ENCODE assay signal across 12 mouse cellular contexts in the genomic region with DNA sequence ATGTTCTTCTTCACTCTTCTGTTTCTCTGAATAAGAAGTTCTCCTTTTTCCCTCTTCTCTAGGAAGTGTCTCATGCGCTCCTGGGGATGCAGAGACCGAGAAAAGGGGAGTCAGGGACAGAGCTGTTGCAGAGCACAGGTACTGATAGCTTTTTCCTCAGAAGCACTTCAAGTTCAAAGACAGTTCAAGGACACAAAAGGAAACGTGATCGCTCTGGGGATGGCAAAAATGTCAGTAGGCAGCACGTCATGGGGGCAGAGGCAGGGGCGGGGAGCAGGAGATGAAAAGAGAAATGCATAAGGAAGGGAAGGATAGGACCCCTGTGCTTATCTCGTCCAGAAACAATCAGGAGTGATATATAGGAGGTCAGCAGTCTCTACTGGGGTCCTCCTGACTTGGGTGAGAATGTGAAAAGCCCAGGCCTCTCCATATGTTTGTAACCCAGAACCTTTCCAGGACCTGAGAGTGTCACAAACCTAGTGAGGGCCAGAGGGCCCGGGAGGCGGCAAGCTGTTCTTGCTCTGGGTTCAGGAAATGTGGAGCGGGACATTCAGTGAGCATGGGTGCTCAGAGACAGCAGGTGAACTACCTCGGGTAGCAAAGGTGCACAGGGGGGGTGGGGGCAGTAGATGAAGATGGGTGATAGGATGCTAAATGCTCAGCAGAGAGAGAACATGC. TPM values are rescaled to one million over a fixed set of nuclear protein-coding genes. Genes with fewer than 3 reads are reported as not detected.
DNase-seq lines count a peak whose midpoint lies in the region; ATAC-seq and TF ChIP-seq lines count a peak whose summit lies in the region.
"Had no signal": no experiment of that assay in that cellular context is flagged by ENCODE, and none has a peak within 500 bp of the region (broad histone marks: within the 10 kb centered on the region; RNA-seq: fewer than 3 reads in every experiment).

No protein-coding gene starts in this region.

- DNase-seq in heart, postnatal 14 days: no peak
- DNase-seq in testis, postnatal 14 days (ENCODE audit: low spot score): no peak
- no peak for DNase-seq in hindbrain, postnatal 0 days (ENCODE audit: low spot score)
- no peak for DNase-seq in thymus, postnatal 14 days
- DNase-seq: heart, adult 18-20 months; thymus, postnatal 25 days had no signal

- H3K4me1 ChIP-seq in heart, embryonic 14.5 days (ENCODE audit: control insufficient read depth in 2 of 2, insufficient read depth in 2 of 2, low read length in 2 of 2): peaks cover 7 to 8% of the 10 kb centered on the region in 2 experiments
- peaks cover 9% of the 10 kb centered on the region for H3K4me1 ChIP-seq in testis, adult 2 months (ENCODE audit: control insufficient read depth, insufficient read depth, low read length)
- H3K4me1 ChIP-seq in hindbrain, postnatal 0 days (ENCODE audit: insufficient read depth, low read length): no peaks in the 10 kb centered on the region
- H3K4me1 ChIP-seq in neural tube, embryonic 15.5 days: peaks cover 7% of the 10 kb centered on the region
- H3K4me1 ChIP-seq: liver, embryonic 13.5 days had no signal

- no peaks in the 10 kb centered on the region for H3K9me3 ChIP-seq in heart, embryonic 14.5 days (ENCODE audit: control insufficient read depth, low read length)
- no peaks in the 10 kb centered on the region for H3K9me3 ChIP-seq in hindbrain, postnatal 0 days (ENCODE audit: low read length)
- no peaks in the 10 kb centered on the region for H3K9me3 ChIP-seq in neural tube, embryonic 15.5 days (replicated peaks)
- H3K9me3 ChIP-seq: liver, embryonic 13.5 days had no signal

- no peak overlapping the region for H3K4me3 ChIP-seq in heart, embryonic 14.5 days (ENCODE audit: control insufficient read depth in 1 of 2, insufficient read depth in 1 of 2, low read depth in 1 of 2, low read length in 2 of 2)
- H3K4me3 ChIP-seq in testis, adult 2 months (ENCODE audit: control insufficient read depth, low read depth, low read length): peak overlapping the region; percentile 92
- H3K4me3 ChIP-seq in hindbrain, postnatal 0 days (ENCODE audit: low read length): no peak overlapping the region
- H3K4me3 ChIP-seq in neural tube, embryonic 15.5 days (replicated peaks): no peak overlapping the region
- H3K4me3 ChIP-seq: liver, embryonic 13.5 days had no signal

- no peak overlapping the region for H3K9ac ChIP-seq in heart, embryonic 14.5 days (ENCODE audit: low read length)
- H3K9ac ChIP-seq in hindbrain, postnatal 0 days (replicated peaks; ENCODE audit: low read length): 0 out of 2 replicates have a peak overlapping the region, but pooled peaks have one; percentile 9
- H3K9ac ChIP-seq in neural tube, embryonic 15.5 days (replicated peaks): no peak overlapping the region
- H3K9ac ChIP-seq: liver, embryonic 13.5 days had no signal

- WGBS in heart, embryonic 14.5 days: 29% methylated on average over 11 of the region's 11 CpGs
- WGBS in hindbrain, postnatal 0 days: 48% methylated on average over 11 of the region's 11 CpGs
- WGBS in neural tube, embryonic 15.5 days: 46% methylated on average over 11 of the region's 11 CpGs

- TF ChIP-seq CTCF in testis, adult 2 months (IDR thresholded peaks at IDR 0.05; ENCODE audit: control insufficient read depth, insufficient read depth, insufficient replicate concordance, low read depth, low read length): no peak
- TF ChIP-seq CTCF in hindbrain, postnatal 0 days (IDR thresholded peaks at IDR 0.05; ENCODE audit: low read depth): no peak

- intact Hi-C loops in heart, postnatal 14 days (cut with DNase I): no loop called here

- no peaks in the 10 kb centered on the region for H3K36me3 ChIP-seq in heart, embryonic 14.5 days (ENCODE audit: control insufficient read depth, insufficient read depth, low read length)
- no peaks in the 10 kb centered on the region for H3K36me3 ChIP-seq in testis, adult 2 months (ENCODE audit: control insufficient read depth, insufficient read depth, low read length)
- no peaks in the 10 kb centered on the region for H3K36me3 ChIP-seq in hindbrain, postnatal 0 days (ENCODE audit: insufficient read depth, low read length)
- no peaks in the 10 kb centered on the region for H3K36me3 ChIP-seq in neural tube, embryonic 15.5 days
- H3K36me3 ChIP-seq: liver, embryonic 13.5 days had no signal

- TF ChIP-seq POLR2A in testis, adult 2 months (IDR thresholded peaks at IDR 0.05; ENCODE audit: control insufficient read depth, low read depth, low read length): no peak

- no peak for ATAC-seq in heart, embryonic 14.5 days (ENCODE audit: insufficient number of reproducible peaks, insufficient read depth, low FRiP score, low read depth)
- peak; percentile 33; the same call in 1 of the 2 replicates for ATAC-seq in hindbrain, postnatal 0 days
- ATAC-seq in neural tube, embryonic 15.5 days (ENCODE audit: low FRiP score): no peak
- ATAC-seq in cerebellum, adult (ENCODE audit: insufficient number of reproducible peaks, low FRiP score, low TSS enrichment): no peak

- H3K27me3 ChIP-seq in heart, embryonic 14.5 days (ENCODE audit: control insufficient read depth, insufficient read depth, low read length): no peaks in the 10 kb centered on the region
- H3K27me3 ChIP-seq in testis, adult 2 months (ENCODE audit: control insufficient read depth, insufficient read depth, low read length): no peaks in the 10 kb centered on the region
- no peaks in the 10 kb centered on the region for H3K27me3 ChIP-seq in hindbrain, postnatal 0 days (ENCODE audit: insufficient read depth, low read length)
- no peaks in the 10 kb centered on the region for H3K27me3 ChIP-seq in neural tube, embryonic 15.5 days (replicated peaks)
- H3K27me3 ChIP-seq: liver, embryonic 13.5 days had no signal

- no peak overlapping the region for H3K27ac ChIP-seq in heart, embryonic 14.5 days (replicated peaks in 1 of 2; ENCODE audit: control insufficient read depth in 1 of 2, insufficient read depth in 1 of 2, low read depth in 2 of 2, low read length in 2 of 2)
- H3K27ac ChIP-seq in testis, adult 2 months (ENCODE audit: control insufficient read depth, insufficient read depth, low read depth, low read length): peak overlapping the region; percentile 71
- no peak overlapping the region for H3K27ac ChIP-seq in hindbrain, postnatal 0 days
- no peak overlapping the region for H3K27ac ChIP-seq in neural tube, embryonic 15.5 days (replicated peaks)
- H3K27ac ChIP-seq: liver, embryonic 13.5 days had no signal

- H3K4me2 ChIP-seq in heart, embryonic 14.5 days (ENCODE audit: low read length): peak overlapping the region; percentile 41
- H3K4me2 ChIP-seq in hindbrain, postnatal 0 days (ENCODE audit: low read depth, low read length): peak overlapping the region; percentile 17; the same call in 1 of the 2 replicates
- peak overlapping the region; percentile 47 for H3K4me2 ChIP-seq in neural tube, embryonic 15.5 days
- H3K4me2 ChIP-seq: liver, embryonic 13.5 days had no signal

RNA-seq across cellular contexts. Expression of a gene that starts 0.5 kb away (rescaled TPM):
- polyA plus RNA-seq in heart, embryonic 14.5 days (2014; fragmentation: Nextera tagmentation; extraction: Ambion mirVana): 3.3 TPM in 2 replicates
- total RNA-seq in heart, postnatal 14 days (2021): under 1 TPM in 1 of 2 experiments, not detected in 1; 0.22 TPM
- 53.9 and 59.4 TPM in 2 replicates for polyA plus RNA-seq in testis, adult 2 months (2012; rRNA removed)
- 1.2 and 2.5 TPM in 2 replicates for total RNA-seq in hindbrain, postnatal 0 days (2014; rRNA removed)
- polyA plus RNA-seq in hindbrain, postnatal 0 days (2015; fragmentation: Nextera tagmentation; extraction: Ambion mirVana): 2.1 and 2.2 TPM in 2 replicates
- 0.67 and 1.6 TPM in 2 replicates for polyA plus RNA-seq in neural tube, embryonic 15.5 days (2015; fragmentation: Nextera tagmentation; extraction: Ambion mirVana)
- total RNA-seq: heart, adult 18-20 months had no signal
- polyA plus RNA-seq: liver, embryonic 13.5 days; small intestine, adult 2 months had no signal

RNA-seq across cellular contexts. Expression of a gene that starts 48.6 kb away (rescaled TPM):
- 3.2 and 4.4 TPM in 2 replicates for polyA plus RNA-seq in heart, embryonic 14.5 days (2014; fragmentation: Nextera tagmentation; extraction: Ambion mirVana)
- 10 to 100 TPM in 1 of 2 experiments, 1 to 10 TPM in 1; 8.0 to 10.6 TPM for total RNA-seq in heart, postnatal 14 days (2021)
- polyA plus RNA-seq in testis, adult 2 months (2012; rRNA removed): 0.63 and 1.3 TPM in 2 replicates
- total RNA-seq in hindbrain, postnatal 0 days (2014; rRNA removed): 1.2 and 2.6 TPM in 2 replicates
- 0.81 and 0.87 TPM in 2 replicates for polyA plus RNA-seq in hindbrain, postnatal 0 days (2015; fragmentation: Nextera tagmentation; extraction: Ambion mirVana)
- 1.4 and 8.5 TPM in 2 replicates for polyA plus RNA-seq in neural tube, embryonic 15.5 days (2015; fragmentation: Nextera tagmentation; extraction: Ambion mirVana)

Comparison
In these comparisons a context has a peak if more than half of its experiments do, and no peak if none do; other contexts are left out.
1. RNA of a gene that starts 0.5 kb away (polyA plus RNA-seq): 53.9 to 59.4 TPM in testis, adult 2 months; 3.3 TPM in heart, embryonic 14.5 days, 2.1 to 2.2 TPM in hindbrain, postnatal 0 days and 0.67 to 1.6 TPM in neural tube, embryonic 15.5 days; every median in the first group is over 10 times any median in the second.
2. Peak in every context shown above with its lines, with median percentiles within 50 percentile points of each other: H3K4me2 ChIP-seq.